Mouse (Mus musculus) MEL (cell line): ENCODE results near the gene Rnf185. TPM values are rescaled to one million over a fixed set of nuclear protein-coding genes. Genes with fewer than 3 reads are reported as not detected.

Experiments used
- DNase-seq: peaks from one replicate; pipeline ENCODE4 v3.0.0; 2011; ENCODE audit warnings: low read depth, low spot score
- H3K27ac ChIP-seq: 2 replicates; pipeline ENCODE4 v1.5.1; 2012; ENCODE audit warnings: low read depth, mild to moderate bottlenecking, control low read depth, low read length, moderate library complexity; ENCODE audit not compliant: control insufficient read depth
- H3K27me3 ChIP-seq, 2 experiments: fragments of 150-350 bp in 1 of 2; sonication (generic) in 1 of 2; 2 replicates each; pipeline ENCODE4 v1.6.1; 2012; ENCODE audit warnings: low read length in 2 of 2, mild to moderate bottlenecking in 2 of 2, improper control_type of control experiment in 1 of 2, moderate library complexity in 1 of 2; ENCODE audit not compliant: insufficient read depth in 2 of 2, control insufficient read depth in 1 of 2
- H3K36me3 ChIP-seq, 2 experiments: 2 replicates each; pipeline ENCODE4 v1.6.1; 2012 to 2014; ENCODE audit warnings: low read length in 2 of 2, improper control_type of control experiment in 1 of 2, inconsistent platforms in 1 of 2, mild to moderate bottlenecking in 1 of 2; ENCODE audit not compliant: insufficient read depth in 2 of 2, control insufficient read depth in 1 of 2
- H3K4me1 ChIP-seq, 2 experiments: fragments of 150-350 bp in 1 of 2; sonication (generic) in 1 of 2; 2 replicates each; pipeline ENCODE4 v1.6.1; 2012; ENCODE audit warnings: low read length in 2 of 2, improper control_type of control experiment in 1 of 2, mild to moderate bottlenecking in 1 of 2; ENCODE audit not compliant: insufficient read depth in 2 of 2, control insufficient read depth in 1 of 2
- H3K4me3 ChIP-seq, 2 experiments: fragments of 150-350 bp in 1 of 2; sonication (generic) in 1 of 2; 2 replicates each; pipeline ENCODE4 v1.5.1; 2012; ENCODE audit warnings: low read depth in 2 of 2, low read length in 2 of 2, mild to moderate bottlenecking in 2 of 2, moderate library complexity in 2 of 2, control low read depth in 1 of 2, improper control_type of control experiment in 1 of 2; ENCODE audit not compliant: control insufficient read depth in 1 of 2, insufficient read depth in 1 of 2
- H3K79me2 ChIP-seq: 2 replicates; pipeline ENCODE4 v1.6.1; 2012; ENCODE audit warnings: mild to moderate bottlenecking, low read length, moderate library complexity; ENCODE audit not compliant: control insufficient read depth, poor library complexity, insufficient read depth
- H3K9ac ChIP-seq: 2 replicates; pipeline ENCODE4 v1.6.1; 2012; ENCODE audit warnings: low read depth, mild to moderate bottlenecking, control low read depth, low read length, moderate library complexity; ENCODE audit not compliant: control insufficient read depth, poor library complexity, severe bottlenecking
- H3K9me3 ChIP-seq: fragments of 150-350 bp; sonication (generic); replicated peaks from 2 replicates; pipeline ENCODE4 v1.6.1; 2012; ENCODE audit warnings: mild to moderate bottlenecking, low read length, improper control_type of control experiment, moderate library complexity; ENCODE audit not compliant: insufficient read depth
- EP300 ChIP-seq, 2 experiments: IDR thresholded peaks; 2 replicates each; pipeline ENCODE4 v1.6.1; 2011; ENCODE audit warnings: improper control_type of control experiment in 2 of 2, low read length in 2 of 2, low read depth in 1 of 2, mild to moderate bottlenecking in 1 of 2
- JUND ChIP-seq: IDR thresholded peaks from 2 replicates; pipeline ENCODE4 v1.6.1; 2011; ENCODE audit warnings: low read depth, mild to moderate bottlenecking, improper control_type of control experiment, low read length
- MAFK ChIP-seq: IDR thresholded peaks from 2 replicates; pipeline ENCODE4 v1.6.1; 2011; ENCODE audit warnings: low read depth, mild to moderate bottlenecking, low read length, improper control_type of control experiment, borderline replicate concordance
- MAX ChIP-seq: IDR thresholded peaks from 2 replicates; pipeline ENCODE4 v1.6.1; 2011; ENCODE audit warnings: low read length, improper control_type of control experiment
- POLR2AphosphoS5 ChIP-seq: IDR thresholded peaks from 2 replicates; pipeline ENCODE4 v1.6.1; 2012; ENCODE audit warnings: low read depth, borderline replicate concordance, mild to moderate bottlenecking, inconsistent platforms, low read length, moderate library complexity, mixed read lengths
- SMC3 ChIP-seq: IDR thresholded peaks from 2 replicates; pipeline ENCODE4 v1.6.1; 2011; ENCODE audit warnings: low read depth, low read length, improper control_type of control experiment
- TAL1 ChIP-seq: IDR thresholded peaks from 2 replicates; pipeline ENCODE4 v1.6.1; 2012; ENCODE audit warnings: mild to moderate bottlenecking, inconsistent platforms, low read length, moderate library complexity, mixed read lengths
- TCF12 ChIP-seq: IDR thresholded peaks from 2 replicates; pipeline ENCODE4 v1.6.1; 2014; ENCODE audit warnings: low read depth, mild to moderate bottlenecking, inconsistent platforms, low read length, improper control_type of control experiment, moderate library complexity
- UBTF ChIP-seq: IDR thresholded peaks from 2 replicates; pipeline ENCODE4 v1.6.1; 2012; ENCODE audit warnings: low read depth, mild to moderate bottlenecking, inconsistent platforms, low read length, improper control_type of control experiment, moderate library complexity, borderline replicate concordance; ENCODE audit not compliant: insufficient read depth
- ZC3H11A ChIP-seq: IDR thresholded peaks from 2 replicates; pipeline ENCODE4 v1.6.1; 2012; ENCODE audit warnings: low read depth, mild to moderate bottlenecking, inconsistent platforms, low read length, improper control_type of control experiment
- ZKSCAN1 ChIP-seq: IDR thresholded peaks from 2 replicates; pipeline ENCODE4 v1.6.1; 2012; ENCODE audit warnings: low read depth, mild to moderate bottlenecking, inconsistent platforms, low read length, improper control_type of control experiment, moderate library complexity
- ZNF384 ChIP-seq: IDR thresholded peaks from 2 replicates; pipeline ENCODE4 v1.6.1; 2012; ENCODE audit warnings: low read depth, mild to moderate bottlenecking, inconsistent platforms, low read length, improper control_type of control experiment
- polyA plus RNA-seq, 2 experiments: library from polyadenylated mRNA; stranded (reverse) in 1 of 2; unstranded in 1 of 2; fragments of >175 nt in 1 of 2; fragments of >200 nt in 1 of 2; gene quantifications; 2 replicates each; pipeline versions ENCODE4 v1.2.1 to v1.2.4; 2012; ENCODE audit warnings: low replicate concordance in 2 of 2, low read depth in 1 of 2; ENCODE audit not compliant: insufficient read length in 2 of 2, insufficient read depth in 1 of 2, missing spikeins in 1 of 2
- total RNA-seq: library from RNA; depleted of rRNA; stranded (reverse); fragments of 300-350 nt; gene quantifications from 2 replicates; pipeline ENCODE4 v1.2.3, GENCODE M21; 2012

The Rnf185 gene
- total and polyA plus RNA-seq, 3 experiments, result 9.9 to 13.8 TPM; not detected in 1

DNA sequence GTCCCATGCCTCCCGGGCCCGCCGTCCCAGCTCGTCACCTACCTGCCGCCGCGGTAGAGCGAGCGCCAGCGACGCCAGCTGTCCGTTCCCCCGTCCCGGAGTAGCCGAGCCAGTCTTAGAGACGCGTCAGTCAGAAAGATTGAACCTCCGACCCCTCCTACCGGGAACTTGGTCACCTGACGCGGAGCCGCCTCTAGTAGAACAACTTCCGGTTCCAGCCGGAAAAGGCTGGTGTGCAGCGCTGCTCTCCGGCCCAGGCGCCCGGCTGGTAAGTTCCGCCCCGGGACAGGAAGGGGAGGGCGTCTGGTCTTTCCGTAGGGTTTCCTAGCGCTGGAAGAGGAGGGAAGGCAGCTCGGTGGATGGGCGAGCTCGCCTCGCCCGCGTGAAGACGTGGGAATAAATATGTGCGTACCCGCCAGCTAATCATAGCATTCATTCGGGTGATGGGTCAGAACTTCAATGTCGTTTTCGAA lies at the start of gene Rnf185 (continued):
- TF ChIP-seq SMC3 (no peak), ZKSCAN1 (no peak), MAFK (no peak)

- H3K27me3 ChIP-seq, result no peaks in the 10 kb centered on the region
- no peaks in the 10 kb centered on the region for H3K36me3 ChIP-seq
- no peaks in the 10 kb centered on the region for H3K4me1 ChIP-seq
- DNase-seq, result no peak
- H3K27ac ChIP-seq, result no peak overlapping the region
- TF ChIP-seq ZNF384 (peak; percentile 75), UBTF (no peak)
- no peak overlapping the region for H3K4me3 ChIP-seq
- no peaks in the 10 kb centered on the region for H3K9me3 ChIP-seq
- no peaks in the 10 kb centered on the region for H3K79me2 ChIP-seq
- no peak overlapping the region for H3K9ac ChIP-seq
Observed at GRCm38 (mm10) chr11:3497296-3497695, 45.1 kb upstream of the Rnf185 start.

DNA sequence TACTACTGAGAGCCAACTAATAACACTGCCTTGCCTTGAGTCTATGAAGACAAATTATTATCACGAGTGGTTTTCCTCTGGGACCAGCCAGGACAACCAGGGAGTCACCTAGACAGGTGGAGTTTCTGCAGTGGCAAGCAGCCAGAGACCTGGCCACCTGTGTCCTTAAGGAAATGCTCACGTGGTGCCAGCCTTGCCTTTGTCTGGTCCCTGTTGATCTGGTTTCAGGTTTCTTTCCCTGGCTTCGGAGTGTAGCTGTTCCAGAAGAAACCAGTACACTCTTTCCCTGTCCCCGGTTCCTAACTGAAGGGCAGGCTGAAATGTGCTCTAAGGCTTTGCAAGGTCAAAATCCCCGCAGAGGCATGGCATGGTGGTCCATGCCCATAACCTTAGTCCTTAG lies 44.6 kb upstream of the Rnf185 start:
- H3K4me3 ChIP-seq, result no peak overlapping the region
- H3K9me3 ChIP-seq, result no peaks in the 10 kb centered on the region
- no peak overlapping the region for H3K9ac ChIP-seq
- H3K79me2 ChIP-seq, result no peaks in the 10 kb centered on the region
- H3K36me3 ChIP-seq, result no peaks in the 10 kb centered on the region
- no peak for DNase-seq
- H3K27me3 ChIP-seq, result no peaks in the 10 kb centered on the region
- TF ChIP-seq TAL1 (no peak), POLR2AphosphoS5 (no peak), TCF12 (no peak), EP300 (IDR thresholded peaks at IDR 0.05; ENCODE audit: low read depth in 1 of 2, low read length in 2 of 2) (no peak), MAX (no peak), ZC3H11A (no peak)
- H3K4me1 ChIP-seq, result no peaks in the 10 kb centered on the region
- no peak overlapping the region for H3K27ac ChIP-seq

GRCm38 (mm10) chr11:3495496-3495895 lies 43.3 kb upstream of the Rnf185 start:
- H3K9ac ChIP-seq, result no peak overlapping the region
- H3K27me3 ChIP-seq, result no peaks in the 10 kb centered on the region
- no peaks in the 10 kb centered on the region for H3K36me3 ChIP-seq
- no peaks in the 10 kb centered on the region for H3K79me2 ChIP-seq
- peaks cover 0 to 2% of the 10 kb centered on the region in 2 experiments; a peak in 3 of 4 replicates for H3K4me1 ChIP-seq
- no peak overlapping the region for H3K27ac ChIP-seq
- no peak for DNase-seq
- TF ChIP-seq JUND, result no peak
- H3K9me3 ChIP-seq, result no peaks in the 10 kb centered on the region
- H3K4me3 ChIP-seq, result no peak overlapping the region
